In the genomic region with DNA sequence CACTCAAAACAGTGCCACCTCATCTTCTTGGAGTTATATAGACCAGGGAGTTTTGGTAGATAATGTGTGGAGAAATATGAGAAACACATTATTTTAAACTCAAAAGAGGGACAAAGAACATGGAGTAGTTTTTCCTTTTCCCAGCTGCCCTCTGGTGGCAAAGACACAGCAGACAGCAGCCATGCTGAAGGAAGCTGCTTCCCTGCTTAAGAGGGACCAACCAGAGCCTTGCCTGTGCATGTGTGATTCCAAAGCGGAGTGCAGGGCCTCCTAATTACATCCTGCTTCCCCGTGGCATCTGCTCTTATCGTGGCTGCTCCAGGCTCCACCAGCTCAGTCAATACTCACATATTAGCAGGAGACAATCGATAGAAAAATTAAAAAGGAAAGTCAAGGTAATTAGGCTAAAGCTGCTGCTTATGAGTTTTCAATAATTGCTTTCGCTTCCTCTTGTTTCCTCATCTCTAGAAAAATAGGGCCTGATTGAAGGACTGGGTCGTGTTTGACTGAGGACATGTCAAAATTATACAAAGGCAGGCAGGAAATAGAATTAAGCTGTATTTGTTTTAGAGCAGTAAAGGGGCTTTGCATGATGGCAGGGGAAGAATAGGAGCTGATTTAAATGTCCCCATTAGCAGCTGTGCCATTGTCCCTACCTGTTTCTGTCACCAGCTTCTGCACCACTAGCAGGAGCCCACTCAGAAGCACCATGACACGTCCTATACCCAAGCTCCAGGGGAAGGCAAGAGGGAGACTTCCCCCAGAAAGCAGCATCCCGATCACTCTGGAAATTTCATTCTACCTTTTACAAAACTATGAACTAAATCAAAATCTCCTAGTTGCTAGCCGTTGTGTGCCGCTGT, we compare ENCODE assay signal across 9 mouse cellular contexts.
A peak's percentile ranks its signal among the peaks of the same experiment; 100 is the strongest.
DNase-seq lines count a peak whose midpoint lies in the region; ATAC-seq and TF ChIP-seq lines count a peak whose summit lies in the region.
"Had no signal": no experiment of that assay in that cellular context is flagged by ENCODE, and none has a peak within 500 bp of the region (broad histone marks: within the 10 kb centered on the region; RNA-seq: fewer than 3 reads in every experiment).

No protein-coding gene starts in this region.

- no peaks in the 10 kb centered on the region for H3K27me3 ChIP-seq in testis, adult 2 months (ENCODE audit: control insufficient read depth, insufficient read depth, low read length)
- no peaks in the 10 kb centered on the region for H3K27me3 ChIP-seq in forebrain, embryonic 13.5 days
- H3K27me3 ChIP-seq in midbrain, embryonic 10.5 days (ENCODE audit: low read depth, poor library complexity, severe bottlenecking) = no peaks in the 10 kb centered on the region
- H3K27me3 ChIP-seq: embryonic facial prominence, embryonic 15.5 days had no signal

- no peaks in the 10 kb centered on the region for H3K4me1 ChIP-seq in testis, adult 2 months (ENCODE audit: control insufficient read depth, insufficient read depth, low read length)
- peaks cover 21% of the 10 kb centered on the region for H3K4me1 ChIP-seq in forebrain, embryonic 13.5 days
- peaks cover 17% of the 10 kb centered on the region for H3K4me1 ChIP-seq in midbrain, embryonic 10.5 days
- H3K4me1 ChIP-seq: embryonic facial prominence, embryonic 15.5 days had no signal

- H3K4me2 ChIP-seq in forebrain, embryonic 13.5 days = no peak overlapping the region
- H3K4me2 ChIP-seq: embryonic facial prominence, embryonic 15.5 days had no signal

- no peak overlapping the region for H3K4me3 ChIP-seq in testis, adult 2 months (ENCODE audit: control insufficient read depth, low read depth, low read length)
- no peak overlapping the region for H3K4me3 ChIP-seq in forebrain, embryonic 13.5 days
- no peak overlapping the region for H3K4me3 ChIP-seq in midbrain, embryonic 10.5 days
- H3K4me3 ChIP-seq: embryonic facial prominence, embryonic 15.5 days had no signal

- ATAC-seq in forebrain, embryonic 13.5 days = peak; percentile 96

- peak; percentile 17; the same call in 1 of the 2 replicates for TF ChIP-seq CTCF in testis, adult 2 months (IDR thresholded peaks at IDR 0.05; ENCODE audit: control insufficient read depth, insufficient read depth, insufficient replicate concordance, low read depth, low read length)

- WGBS in forebrain, embryonic 13.5 days = 32% methylated on average over 10 of the region's 10 CpGs
- WGBS in midbrain, embryonic 10.5 days = 51% methylated on average over 10 of the region's 10 CpGs

- no peaks in the 10 kb centered on the region for H3K36me3 ChIP-seq in testis, adult 2 months (ENCODE audit: control insufficient read depth, insufficient read depth, low read length)
- no peaks in the 10 kb centered on the region for H3K36me3 ChIP-seq in forebrain, embryonic 13.5 days (ENCODE audit: poor library complexity, severe bottlenecking)
- no peaks in the 10 kb centered on the region for H3K36me3 ChIP-seq in midbrain, embryonic 10.5 days
- H3K36me3 ChIP-seq: embryonic facial prominence, embryonic 15.5 days had no signal

- no peak overlapping the region for H3K27ac ChIP-seq in testis, adult 2 months (ENCODE audit: control insufficient read depth, insufficient read depth, low read depth, low read length)
- H3K27ac ChIP-seq in forebrain, embryonic 13.5 days = peak overlapping the region; percentile 69
- H3K27ac ChIP-seq in midbrain, embryonic 10.5 days (replicated peaks) = peak overlapping the region; percentile 70
- H3K27ac ChIP-seq: embryonic facial prominence, embryonic 15.5 days had no signal

- H3K9me3 ChIP-seq in forebrain, embryonic 13.5 days (replicated peaks) = no peaks in the 10 kb centered on the region
- no peaks in the 10 kb centered on the region for H3K9me3 ChIP-seq in midbrain, embryonic 10.5 days (replicated peaks)
- H3K9me3 ChIP-seq: embryonic facial prominence, embryonic 15.5 days had no signal

- DNase-seq in testis, postnatal 14 days (ENCODE audit: low spot score) = no peak
- peak; percentile 19 for DNase-seq in cerebellum, adult 11 months
- peak; percentile 13 for DNase-seq in layer of hippocampus, adult 9-10 months (ENCODE audit: low spot score)
- DNase-seq in midbrain, embryonic 10.5 days (ENCODE audit: low spot score) = peak; percentile 38
- DNase-seq in thymus, postnatal 10 days (ENCODE audit: low spot score in 2 of 2) = peak; percentile 14 to 31
- DNase-seq in gastrocnemius, postnatal 25 days = no peak

- H3K9ac ChIP-seq in forebrain, embryonic 13.5 days = 0 out of 2 replicates have a peak overlapping the region, but pooled peaks have one; percentile 21
- H3K9ac ChIP-seq: embryonic facial prominence, embryonic 15.5 days had no signal

- TF ChIP-seq POLR2A in testis, adult 2 months (IDR thresholded peaks at IDR 0.05; ENCODE audit: control insufficient read depth, low read depth, low read length) = no peak

Comparison
In these comparisons a context has a peak if more than half of its experiments do, and no peak if none do; other contexts are left out.
1. DNase-seq: peak in cerebellum, adult 11 months (single experiment), layer of hippocampus, adult 9-10 months (single experiment), midbrain, embryonic 10.5 days (single experiment) and thymus, postnatal 10 days (2 of 2); none in testis, postnatal 14 days (single experiment) and gastrocnemius, postnatal 25 days (single experiment).